Mouse (Mus musculus) natural killer cell, adult 2 months (primary cell): ENCODE measurements around the gene Gm20388.

Experiments
- DNase-seq, 2 experiments: peaks; one replicate each; pipeline ENCODE4 v3.0.0; 2022; ENCODE audit warnings: low spot score in 2 of 2

Gene Gm20388

GRCm38 (mm10) chr8:120388246-120388645 lies 477.6 kb downstream of the Gm20388 start:
- no peak for DNase-seq

- no peak for DNase-seq
Observed at GRCm38 (mm10) chr8:120390598-120390997, 480.0 kb downstream of the Gm20388 start.

- DNase-seq, result no peak
Observed at GRCm38 (mm10) chr8:120391856-120392255, 481.2 kb downstream of the Gm20388 start.

- no peak for DNase-seq
Observed at GRCm38 (mm10) chr8:120393085-120393484, 482.4 kb downstream of the Gm20388 start.

GRCm38 (mm10) chr8:120393871-120394275 lies 483.2 kb downstream of the Gm20388 start:
- DNase-seq, result no peak

GRCm38 (mm10) chr8:120395892-120396291 lies 485.3 kb downstream of the Gm20388 start:
- no peak for DNase-seq

GRCm38 (mm10) chr8:120396756-120397155 lies 486.1 kb downstream of the Gm20388 start:
- DNase-seq, result peak; percentile 44 to 65

- DNase-seq, result no peak
Observed at GRCm38 (mm10) chr8:120397444-120398411, 487.1 kb downstream of the Gm20388 start.

GRCm38 (mm10) chr8:120399212-120399934 lies 488.7 kb downstream of the Gm20388 start:
- no peak for DNase-seq

- DNase-seq, result no peak
Observed at GRCm38 (mm10) chr8:120401216-120401615, 490.6 kb downstream of the Gm20388 start.

GRCm38 (mm10) chr8:120401712-120402111 lies 491.1 kb downstream of the Gm20388 start:
- DNase-seq, result no peak

- DNase-seq, result peak; percentile 30 to 61
Observed at GRCm38 (mm10) chr8:120403606-120404269, 493.1 kb downstream of the Gm20388 start.

- peak; percentile 58 to 64 for DNase-seq
Observed at GRCm38 (mm10) chr8:120404609-120405036, 494.0 kb downstream of the Gm20388 start.

GRCm38 (mm10) chr8:120406008-120406632 lies 495.5 kb downstream of the Gm20388 start:
- peak; percentile 58 to 72 for DNase-seq

GRCm38 (mm10) chr8:120407701-120408240 lies 497.1 kb downstream of the Gm20388 start:
- peak; percentile 76 to 77 for DNase-seq

GRCm38 (mm10) chr8:120408241-120409215 lies 497.9 kb downstream of the Gm20388 start:
- DNase-seq, result no peak

- DNase-seq, result no peak
Observed at GRCm38 (mm10) chr8:120409371-120410013, 498.9 kb downstream of the Gm20388 start.

GRCm38 (mm10) chr8:120411059-120411458 lies 500.4 kb downstream of the Gm20388 start:
- no peak for DNase-seq

- DNase-seq, result no peak
Observed at GRCm38 (mm10) chr8:120411862-120412261, 501.2 kb downstream of the Gm20388 start.
